Mouse (Mus musculus) heart, postnatal 25 days (tissue): Measurements from ENCODE around the gene Vmn1r54. TPM values are rescaled to one million over a fixed set of nuclear protein-coding genes. Genes with fewer than 3 reads are reported as not detected.
"Not testable (repeated sequence)": the region's sequence is repeated elsewhere in the genome, so short reads cannot be mapped to it uniquely, and the experiment has no call there.

ENCODE experiments used
- DNase-seq: peaks from one replicate; pipeline ENCODE4 v3.0.0; 2022; ENCODE audit warnings: low spot score
- intact Hi-C: fragments of 180-260 bp; cut with DNase I; formaldehyde crosslinking; loops from one replicate; pipeline ENCODE4 v1.15.1; 2025
- total RNA-seq, 2 experiments: library from RNA; stranded (reverse); gene quantifications; 2 replicates each; pipeline ENCODE4 v1.2.3; 2021

The Vmn1r54 gene
- total RNA-seq, result not detected

DNA sequence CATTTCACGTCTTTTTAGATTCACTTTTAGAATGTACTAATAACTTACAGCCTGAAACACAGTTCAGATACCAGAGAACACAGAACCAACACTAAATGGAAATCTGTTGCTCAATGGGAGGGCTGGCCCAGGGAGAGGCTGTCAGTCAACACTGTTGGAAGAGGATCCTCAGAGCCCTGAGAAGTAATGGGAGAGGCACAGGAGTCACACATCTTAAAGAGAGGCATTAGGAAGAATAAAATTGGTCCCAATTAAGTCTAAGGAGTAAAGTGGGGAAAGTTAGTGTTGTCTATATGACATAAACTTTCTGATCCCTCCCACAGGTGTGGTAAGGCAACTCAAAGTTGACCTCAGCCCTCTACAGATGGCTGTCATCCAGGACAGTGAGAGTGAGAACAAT lies at the start of gene Vmn1r54:
Vmn1r54 (plus strand) TSS at position 301 of the 400 bp plus-strand sequence.
- no peak for DNase-seq
- intact Hi-C loops, result no loop called here

DNA sequence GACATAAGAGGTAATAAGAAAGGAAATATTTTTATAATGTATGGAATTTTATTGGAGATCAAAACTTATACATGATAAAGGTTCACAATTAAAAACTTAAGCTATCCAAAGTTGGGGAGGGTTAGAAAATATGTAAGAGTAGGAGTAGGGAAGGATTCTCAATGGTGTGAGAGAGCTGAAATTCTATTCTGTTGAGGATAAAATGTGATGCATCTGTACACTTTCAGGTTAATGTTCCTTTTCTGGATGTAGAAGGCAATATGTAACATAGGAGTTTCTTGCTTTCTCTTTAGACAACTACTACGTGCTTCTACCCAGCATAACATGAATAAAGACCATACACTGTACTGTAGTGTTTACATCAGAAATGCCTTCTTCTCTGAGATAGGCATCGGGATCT lies 43.6 kb upstream of the Vmn1r54 start, which contains the start of gene V1ra8:
V1ra8 (plus strand) TSS at position 301 of the 400 bp plus-strand sequence.
- intact Hi-C loops, DNase-seq: not testable (repeated sequence)

GRCm38 (mm10) chr6:90224338-90224737 lies 21.8 kb upstream of the Vmn1r54 start, which contains the start of gene Vmn1r53:
Vmn1r53 (minus strand) TSS chr6:90224438.
- intact Hi-C loops, result no loop called here
- no peak for DNase-seq

GRCm38 (mm10) chr6:90232114-90232513 lies 14.0 kb upstream of the Vmn1r54 start:
- intact Hi-C loops, DNase-seq: not testable (repeated sequence)

DNA sequence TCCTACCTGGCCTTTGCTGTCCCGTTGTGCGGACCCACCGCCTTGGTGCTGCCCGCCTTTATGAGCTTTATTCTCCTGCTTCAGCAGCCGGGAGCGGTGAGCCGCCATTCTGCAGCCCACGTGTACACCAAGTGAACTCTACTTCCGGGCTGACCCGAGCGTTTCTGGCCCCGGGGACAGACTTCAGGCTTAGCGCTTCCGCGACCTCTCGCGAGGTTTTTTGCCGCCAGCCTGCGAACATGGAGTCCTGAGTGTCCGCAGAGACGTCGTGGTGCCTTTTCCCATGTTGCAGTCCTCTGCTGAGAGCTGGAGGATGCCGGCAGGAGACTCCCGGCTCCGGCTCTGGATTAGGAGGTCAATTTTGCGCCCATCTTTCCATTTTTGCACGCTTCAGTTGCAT lies 13.4 kb upstream of the Vmn1r54 start:
- no peak for DNase-seq
- intact Hi-C loops, result no loop called here

GRCm38 (mm10) chr6:90244019-90244418 lies 2.1 kb upstream of the Vmn1r54 start:
- intact Hi-C loops, result no loop called here
- no peak for DNase-seq

- no peak for DNase-seq
- intact Hi-C loops, result no loop called here
These were observed 42.2 kb downstream of the Vmn1r54 start for GRCm38 (mm10) chr6:90288265-90288664.

DNA sequence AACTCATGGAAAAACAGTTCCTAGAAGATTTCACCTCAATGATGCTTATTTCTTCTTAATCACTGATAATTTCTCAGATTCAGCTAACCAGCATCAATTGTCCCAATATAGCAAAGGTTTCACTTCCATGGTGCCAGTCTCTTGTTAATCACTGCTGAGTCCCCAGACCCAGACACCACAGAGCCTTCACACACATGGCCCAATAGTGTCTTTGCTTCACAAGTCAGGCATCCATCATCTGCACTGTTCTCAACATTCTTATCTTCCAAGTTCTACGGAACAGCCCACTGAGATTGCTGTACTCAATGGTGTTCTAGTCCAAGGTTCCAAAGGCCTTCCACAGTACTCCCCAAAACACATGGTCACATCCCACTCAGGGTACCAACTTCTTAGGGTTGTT lies 54.8 kb downstream of the Vmn1r54 start, which contains the start of gene BC048671:
BC048671 (plus strand) TSS at position 301 of the 400 bp plus-strand sequence.
- intact Hi-C loops, result no loop called here
- DNase-seq, result no peak

DNA sequence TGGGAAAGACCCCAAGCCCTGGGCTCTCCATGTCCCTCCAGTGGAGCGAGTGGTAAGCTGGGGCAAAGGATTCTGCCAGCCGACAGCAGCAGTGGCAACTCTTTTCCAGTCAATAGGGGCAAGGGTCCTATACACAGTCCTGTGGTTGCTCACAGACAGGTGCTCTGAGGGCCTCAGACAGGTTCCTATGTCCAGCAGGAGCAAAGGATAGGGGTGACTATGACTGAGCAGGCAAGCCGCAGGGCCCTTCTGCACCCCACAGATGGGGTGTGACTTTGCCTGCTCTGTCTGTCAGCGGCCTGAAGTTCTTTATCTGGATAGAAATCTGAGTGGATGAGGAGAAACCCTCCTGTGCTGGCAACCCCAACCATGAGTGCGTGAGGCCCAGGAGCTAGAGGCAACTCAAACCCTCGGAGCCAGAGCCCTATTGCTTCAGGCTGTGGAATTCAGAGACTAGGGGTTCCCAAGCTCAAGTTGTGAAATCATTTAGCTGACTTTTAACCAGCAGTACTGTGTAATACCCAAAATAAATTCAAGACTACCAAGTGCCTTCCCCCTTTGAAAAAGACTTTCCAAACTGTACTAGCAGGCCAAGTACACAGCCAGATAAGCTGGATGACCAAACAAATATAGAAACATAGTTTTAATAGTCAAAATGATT lies 60.3 kb downstream of the Vmn1r54 start:
- intact Hi-C loops, result no loop called here
- no peak for DNase-seq

GRCm38 (mm10) chr6:90308839-90309778 lies 63.0 kb downstream of the Vmn1r54 start:
- no peak for DNase-seq

GRCm38 (mm10) chr6:90315961-90316360 lies 69.9 kb downstream of the Vmn1r54 start:
- no peak for DNase-seq

More at GRCm38 (mm10) chr6:90308839-90309778, 63.0 kb downstream of the Vmn1r54 start:
- intact Hi-C loops, result no loop called here

DNA sequence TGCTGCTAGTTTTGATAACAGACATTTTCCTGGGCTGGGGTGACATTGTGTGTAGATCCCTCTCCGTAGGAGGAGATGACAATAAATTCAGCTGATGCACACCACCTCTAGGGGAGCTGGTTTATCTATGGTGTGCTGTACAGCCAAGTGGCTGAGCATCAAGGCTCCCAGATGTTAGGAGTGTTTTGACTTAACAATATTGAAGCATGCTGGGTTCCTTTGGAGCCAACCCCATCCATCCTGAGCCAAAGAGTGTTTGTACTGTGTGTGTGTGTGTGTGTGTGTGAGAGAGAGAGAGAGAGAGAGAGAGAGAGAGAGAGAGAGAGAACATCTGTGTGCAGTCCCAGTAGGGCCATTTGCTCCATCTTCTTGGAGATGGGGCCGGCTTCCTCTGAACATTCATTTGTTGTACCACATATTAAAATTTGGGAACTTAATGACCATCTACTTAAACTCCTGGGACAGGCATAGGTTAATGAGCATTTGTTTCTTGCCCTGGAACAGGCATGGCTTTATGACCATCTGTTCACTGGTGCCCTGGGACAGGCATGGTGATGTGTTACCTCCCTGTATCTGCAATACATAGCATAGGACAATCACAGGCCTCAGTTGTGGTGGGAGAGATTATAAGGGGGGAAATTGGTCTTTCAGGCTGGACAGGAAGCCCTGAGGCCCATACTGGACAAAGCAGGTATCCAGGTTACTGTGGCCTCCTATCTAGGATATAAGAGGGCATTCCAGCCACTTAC lies 71.6 kb downstream of the Vmn1r54 start:
- intact Hi-C loops, result no loop called here
- no peak for DNase-seq

More at GRCm38 (mm10) chr6:90315961-90316360, 69.9 kb downstream of the Vmn1r54 start:
- intact Hi-C loops, result no loop called here

DNA sequence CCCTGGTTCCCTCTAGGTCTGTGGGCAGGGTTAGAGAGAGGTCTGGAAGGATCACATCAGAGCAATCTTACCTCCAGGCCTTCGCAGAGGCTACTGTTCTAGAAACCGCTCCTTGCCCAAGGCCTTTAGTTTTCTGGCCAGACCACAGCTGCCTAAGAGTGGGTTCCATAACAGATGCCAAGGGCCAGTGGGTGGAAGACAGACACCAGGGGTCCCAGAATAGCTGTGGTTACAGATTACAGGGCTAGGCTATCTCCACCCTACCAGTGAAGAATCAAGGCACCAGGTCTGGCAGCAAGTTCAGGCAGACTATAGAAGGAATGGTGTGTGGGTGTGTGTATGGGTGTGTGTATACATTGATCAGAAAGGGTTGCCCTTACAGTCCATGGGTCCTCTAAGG lies 72.9 kb downstream of the Vmn1r54 start:
- no peak for DNase-seq
- intact Hi-C loops, result no loop called here

GRCm38 (mm10) chr6:90319475-90320191 lies 73.5 kb downstream of the Vmn1r54 start:
- intact Hi-C loops, result loop anchor here (10.0 kb wide), 1 partner anchor 635 kb away; no protein-coding TSS in a partner anchor
- peak; percentile 28 for DNase-seq

DNA sequence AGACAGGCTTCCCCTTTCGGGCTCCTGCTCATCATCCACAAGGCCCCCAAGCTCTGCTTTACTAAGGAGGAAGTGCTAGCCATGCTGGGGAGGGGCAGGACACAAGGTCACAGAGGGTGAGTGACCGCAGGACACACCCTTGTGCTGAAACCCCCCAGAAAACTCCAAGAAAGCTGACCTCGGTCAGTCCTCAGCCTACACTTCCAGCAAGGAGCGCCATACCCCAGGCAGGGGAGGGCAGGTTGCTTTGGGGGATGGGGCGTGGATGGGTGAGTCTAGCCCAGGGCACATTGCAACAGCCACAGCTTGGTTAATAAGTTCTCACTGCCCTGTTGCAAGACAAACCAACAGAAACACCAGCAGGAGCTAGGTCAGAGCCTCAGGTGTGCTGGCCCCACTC lies 74.3 kb downstream of the Vmn1r54 start:
- intact Hi-C loops, result loop anchor here (10.0 kb wide), 1 partner anchor 636 kb away; no protein-coding TSS in a partner anchor
- no peak for DNase-seq
